Mouse (Mus musculus) natural killer cell, adult 2 months (primary cell): ENCODE data around the gene Ube4a.
"Not testable (repeated sequence)": the region's sequence is repeated elsewhere in the genome, so short reads cannot be mapped to it uniquely, and the experiment has no call there.

Experiments
- DNase-seq, 2 experiments: peaks; one replicate each; pipeline ENCODE4 v3.0.0; 2022; ENCODE audit warnings: low spot score in 2 of 2

The Ube4a gene

GRCm38 (mm10) chr9:44981676-44982075 lies 16.3 kb upstream of the Ube4a start, which contains the start of gene Cd3d:
Gene Cd3d (plus strand): TSS chr9:44981786.
- DNase-seq = peak in 1 of 2 experiments; percentile 11

GRCm38 (mm10) chr9:44981104-44981503 lies 15.7 kb upstream of the Ube4a start:
- no peak for DNase-seq

GRCm38 (mm10) chr9:44980242-44980641 lies 14.8 kb upstream of the Ube4a start, which contains the start of gene Cd3g:
Gene Cd3g (minus strand): TSS chr9:44980431.
- DNase-seq = peak in 1 of 2 experiments; percentile 40

- no peak for DNase-seq
Observed at GRCm38 (mm10) chr9:44979806-44980205, 14.4 kb upstream of the Ube4a start.

GRCm38 (mm10) chr9:44977813-44978212 lies 12.4 kb upstream of the Ube4a start:
- no peak for DNase-seq

- no peak for DNase-seq
Observed at GRCm38 (mm10) chr9:44969450-44969849, 4.0 kb upstream of the Ube4a start.

GRCm38 (mm10) chr9:44967763-44968162 lies 2.4 kb upstream of the Ube4a start:
- DNase-seq = not testable (repeated sequence)

GRCm38 (mm10) chr9:44966815-44967242 lies 1.4 kb upstream of the Ube4a start:
- peak; percentile 71 to 81 for DNase-seq

GRCm38 (mm10) chr9:44965833-44966466 lies 550 bp upstream of the Ube4a start:
- no peak for DNase-seq

GRCm38 (mm10) chr9:44954432-44954831 lies 11.0 kb downstream of the Ube4a start:
- DNase-seq = peak in 1 of 2 experiments; percentile 14

GRCm38 (mm10) chr9:44947836-44948235 lies 17.6 kb downstream of the Ube4a start:
- DNase-seq = no peak

GRCm38 (mm10) chr9:44946185-44946695 lies 19.2 kb downstream of the Ube4a start:
- no peak for DNase-seq

GRCm38 (mm10) chr9:44942421-44942820 lies 23.0 kb downstream of the Ube4a start:
- no peak for DNase-seq

- DNase-seq = no peak
Observed at GRCm38 (mm10) chr9:44941756-44942155, 23.6 kb downstream of the Ube4a start.

- DNase-seq = no peak
Observed at GRCm38 (mm10) chr9:44921543-44921942, 43.9 kb downstream of the Ube4a start.

- no peak for DNase-seq
Observed at GRCm38 (mm10) chr9:44921123-44921468, 44.3 kb downstream of the Ube4a start.

- peak; percentile 81 to 86 for DNase-seq
Observed at GRCm38 (mm10) chr9:44920374-44921122, 44.9 kb downstream of the Ube4a start, which contains the start of gene Atp5l. Gene Atp5l (minus strand): TSS chr9:44920742.

- no peak for DNase-seq
Observed at GRCm38 (mm10) chr9:44919606-44920005, 45.8 kb downstream of the Ube4a start.

GRCm38 (mm10) chr9:44916196-44916595 lies 49.2 kb downstream of the Ube4a start:
- DNase-seq = peak; percentile 34 to 55

- DNase-seq = no peak
Observed at GRCm38 (mm10) chr9:44914706-44915105, 50.7 kb downstream of the Ube4a start.

- no peak for DNase-seq
Observed at GRCm38 (mm10) chr9:44911365-44911764, 54.0 kb downstream of the Ube4a start.

- DNase-seq = no peak
Observed at GRCm38 (mm10) chr9:44905620-44906019, 59.8 kb downstream of the Ube4a start.

GRCm38 (mm10) chr9:44904964-44905363 lies 60.4 kb downstream of the Ube4a start:
- DNase-seq = no peak
